Mouse (Mus musculus) intestine, embryonic 14.5 days (tissue): ENCODE results near the gene Gss. TPM values are rescaled to one million over a fixed set of nuclear protein-coding genes. Genes with fewer than 3 reads are reported as not detected.

Source experiments
- microRNA counts: library from miRNA; unstranded; fragments of <30 nt; microRNA quantifications from one replicate; lab custom pipeline; 2016
- microRNA-seq: library from miRNA; unstranded; fragments of <30 nt; microRNA quantifications from one replicate; pipeline ENCODE4, GENCODE M21; 2016
- polyA plus RNA-seq: library from polyadenylated mRNA; unstranded; fragments of >200 nt; fragmentation: Nextera tagmentation; extraction: Ambion mirVana; gene quantifications from 2 replicates; pipeline ENCODE4 v1.2.1, GENCODE M21; 2014

Gss gene
- polyA plus RNA-seq, 1 experiment from 2014 or later: 49.6 TPM

MicroRNA genes within 50 kb of the gene (microRNA counts, 519-probe panel; counts per million panel counts)
- not detected for microRNA mmu-miR-499 (lab: Ali Mortazavi, UCI)

Small RNAs within 50 kb of the gene (microRNA-seq; reads per million reads assigned to microRNA genes)
- gene Mir499: 4.1 reads per million, percentile 32 among the genes with 10 or more reads in this experiment

Other genes with a start within 250 kb of the Gss start
- gene Pigu, start 235.4 kb downstream of the Gss start, polyA plus RNA-seq: 60.2 and 64.6 TPM in 2 replicates
- 16.9 and 17.6 TPM in 2 replicates for gene Trp53inp2, start 211.8 kb downstream of the Gss start, polyA plus RNA-seq
- 27.9 and 28.3 TPM in 2 replicates for gene Ncoa6, start 118.9 kb downstream of the Gss start, polyA plus RNA-seq
- 15.5 and 16.8 TPM in 2 replicates for gene Acss2, start 74.9 kb downstream of the Gss start, polyA plus RNA-seq
- 3.6 and 4.0 TPM in 2 replicates for gene Ggt7, start 74.6 kb downstream of the Gss start, polyA plus RNA-seq
- 0.20 and 0.62 TPM in 2 replicates for gene Myh7b, start 18.4 kb upstream of the Gss start, polyA plus RNA-seq
- 127 and 129 TPM in 2 replicates for gene Trpc4ap, start 99.6 kb upstream of the Gss start, polyA plus RNA-seq
- gene Edem2, start 136.7 kb upstream of the Gss start, polyA plus RNA-seq: 39.2 and 47.1 TPM in 2 replicates
- not detected in 2 replicates for gene Gm17581, start 143.1 kb upstream of the Gss start, polyA plus RNA-seq
- 22.8 and 23.0 TPM in 2 replicates for gene Procr, start 158.3 kb upstream of the Gss start, polyA plus RNA-seq
- 0.28 and 0.55 TPM in 2 replicates for gene Mmp24, start 182.5 kb upstream of the Gss start, polyA plus RNA-seq
- gene BC029722, start 226.6 kb upstream of the Gss start, polyA plus RNA-seq: 12.8 and 13.2 TPM in 2 replicates
- gene Eif6, start 234.1 kb upstream of the Gss start, polyA plus RNA-seq: 251 and 255 TPM in 2 replicates
- 0.12 and 0.23 TPM in 2 replicates for gene Fam83c, start 242.0 kb upstream of the Gss start, polyA plus RNA-seq